In genomic region chr11:95712085-95712562, GRCm38 (mm10) we compare ENCODE assay signal across 7 mouse cellular contexts. TPM values are rescaled to one million over a fixed set of nuclear protein-coding genes. Genes with fewer than 3 reads are reported as not detected.
DNase-seq lines count a peak whose midpoint lies in the region; ATAC-seq and TF ChIP-seq lines count a peak whose summit lies in the region.

No protein-coding gene starts in this region.

- no peak for TF ChIP-seq CTCF in layer of hippocampus, adult 2 months (conservative IDR thresholded peaks at IDR 0.05)

- H3K27me3 ChIP-seq in heart, embryonic 16.5 days (ENCODE audit: control insufficient read depth, insufficient read depth, low read length), result no peaks in the 10 kb centered on the region
- no peaks in the 10 kb centered on the region for H3K27me3 ChIP-seq in stomach, embryonic 14.5 days (ENCODE audit: control insufficient read depth, insufficient read depth, low read length)

- no peaks in the 10 kb centered on the region for H3K36me3 ChIP-seq in heart, embryonic 16.5 days (ENCODE audit: control insufficient read depth, insufficient read depth)
- H3K36me3 ChIP-seq in stomach, embryonic 14.5 days (ENCODE audit: control insufficient read depth, insufficient read depth, low read length), result no peaks in the 10 kb centered on the region

- 15% methylated on average over 12 of the region's 12 CpGs for WGBS in heart, embryonic 16.5 days
- WGBS in stomach, embryonic 14.5 days, result 24% methylated on average over 12 of the region's 12 CpGs

- no peaks in the 10 kb centered on the region for H3K9me3 ChIP-seq in heart, embryonic 16.5 days (replicated peaks; ENCODE audit: control insufficient read depth, low read length)
- H3K9me3 ChIP-seq in stomach, embryonic 14.5 days (ENCODE audit: control insufficient read depth, low read depth, low read length), result no peaks in the 10 kb centered on the region

- ATAC-seq in CD4-positive, CD25-positive, alpha-beta regulatory T cell, adult 4 months, result peak; percentile 13
- peak; percentile 64 for ATAC-seq in common myeloid progenitor, adult 5-6 weeks (replicated peaks; ENCODE audit: low read depth, poor library complexity, severe bottlenecking)
- no peak for ATAC-seq in heart, embryonic 16.5 days (replicated peaks; ENCODE audit: extremely low read depth, insufficient read depth, low FRiP score)
- ATAC-seq in stomach, embryonic 14.5 days (ENCODE audit: insufficient number of reproducible peaks, insufficient read depth, low FRiP score, low read depth), result peak; percentile 20; the same call in 1 of the 2 replicates

- peaks cover 14% of the 10 kb centered on the region for H3K4me1 ChIP-seq in heart, embryonic 16.5 days (ENCODE audit: control insufficient read depth, insufficient read depth, low read length)
- peaks cover 18% of the 10 kb centered on the region for H3K4me1 ChIP-seq in stomach, embryonic 14.5 days (ENCODE audit: control insufficient read depth, insufficient read depth, low read length)

- H3K27ac ChIP-seq in heart, embryonic 16.5 days (ENCODE audit: low read length), result peak overlapping the region; percentile 92
- H3K27ac ChIP-seq in layer of hippocampus, adult 2 months, result peak overlapping the region; percentile 97
- H3K27ac ChIP-seq in stomach, embryonic 14.5 days (ENCODE audit: low read length), result peak overlapping the region; percentile 96

- peak; percentile 87 for DNase-seq in 416B (ENCODE audit: low read depth)
- DNase-seq in layer of hippocampus, adult 2 months (ENCODE audit: low spot score in 2 of 2), result no peak
- DNase-seq in lung, postnatal 14 days, result peak; percentile 27

- H3K9ac ChIP-seq in heart, embryonic 16.5 days (ENCODE audit: low read length), result peak overlapping the region; percentile 97
- peak overlapping the region; percentile 96; the same call in 1 of the 2 replicates for H3K9ac ChIP-seq in stomach, embryonic 14.5 days (replicated peaks; ENCODE audit: low read depth, low read length)

- H3K4me3 ChIP-seq in heart, embryonic 16.5 days (ENCODE audit: low read length), result peak overlapping the region; percentile 97
- H3K4me3 ChIP-seq in layer of hippocampus, adult 2 months, result peak overlapping the region; percentile 91
- H3K4me3 ChIP-seq in stomach, embryonic 14.5 days (ENCODE audit: low read depth, low read length), result peak overlapping the region; percentile 99

- H3K4me2 ChIP-seq in heart, embryonic 16.5 days (ENCODE audit: low read depth, low read length), result peak overlapping the region; percentile 98
- peak overlapping the region; percentile 94 for H3K4me2 ChIP-seq in stomach, embryonic 14.5 days (replicated peaks; ENCODE audit: low read depth, low read length)

RNA-seq across cellular contexts. Expression of gene Zfp652, which starts 0.3 kb away (rescaled TPM):
- 10 to 100 TPM; 15.1 to 21.3 TPM for polyA plus RNA-seq in CD4-positive, CD25-positive, alpha-beta regulatory T cell, adult 4 months (2017; shearing (Covaris generic))
- total RNA-seq in common myeloid progenitor, adult 5-6 weeks (2017), result 19.7 and 22.2 TPM in 2 replicates
- 13.6 and 14.0 TPM in 2 replicates for polyA plus RNA-seq in heart, embryonic 16.5 days (2015; fragmentation: Nextera tagmentation; extraction: Ambion mirVana)
- 10 to 100 TPM; 49.0 to 50.5 TPM for total RNA-seq in layer of hippocampus, adult 2 months (2021)
- 11.7 and 13.9 TPM in 2 replicates for polyA plus RNA-seq in stomach, embryonic 14.5 days (2014; fragmentation: Nextera tagmentation; extraction: Ambion mirVana)

RNA-seq across cellular contexts. Expression of gene B130006D01Rik, which starts 11.3 kb away (rescaled TPM):
- polyA plus RNA-seq in CD4-positive, CD25-positive, alpha-beta regulatory T cell, adult 4 months (2017; shearing (Covaris generic)), result 1 to 10 TPM; 7.5 to 8.6 TPM
- total RNA-seq in common myeloid progenitor, adult 5-6 weeks (2017), result 1.5 and 1.6 TPM in 2 replicates
- polyA plus RNA-seq in heart, embryonic 16.5 days (2015; fragmentation: Nextera tagmentation; extraction: Ambion mirVana), result 0.69 and 0.98 TPM in 2 replicates
- 1 to 10 TPM; 1.8 to 2.3 TPM for total RNA-seq in layer of hippocampus, adult 2 months (2021)
- polyA plus RNA-seq in stomach, embryonic 14.5 days (2014; fragmentation: Nextera tagmentation; extraction: Ambion mirVana), result 2.3 and 2.5 TPM in 2 replicates

RNA-seq across cellular contexts. Expression of gene Phb, which starts 45.4 kb away (rescaled TPM):
- polyA plus RNA-seq in CD4-positive, CD25-positive, alpha-beta regulatory T cell, adult 4 months (2017; shearing (Covaris generic)), result 100 to 1,000 TPM; 132 to 177 TPM
- total RNA-seq in common myeloid progenitor, adult 5-6 weeks (2017), result 116 and 119 TPM in 2 replicates
- polyA plus RNA-seq in heart, embryonic 16.5 days (2015; fragmentation: Nextera tagmentation; extraction: Ambion mirVana), result 295 and 306 TPM in 2 replicates
- 10 to 100 TPM; 96.3 to 97.5 TPM for total RNA-seq in layer of hippocampus, adult 2 months (2021)
- polyA plus RNA-seq in stomach, embryonic 14.5 days (2014; fragmentation: Nextera tagmentation; extraction: Ambion mirVana), result 224 and 239 TPM in 2 replicates

Comparison
In these comparisons a context has a peak if more than half of its experiments do, and no peak if none do; other contexts are left out.
1. DNase-seq: peak in 416B (single experiment) and lung, postnatal 14 days (single experiment); none in layer of hippocampus, adult 2 months (0 of 2).
2. Peak in every context shown above with its lines, with median percentiles within 50 percentile points of each other: H3K27ac ChIP-seq and H3K4me3 ChIP-seq.